Mouse (Mus musculus) myocyte (in vitro differentiated cells): ENCODE data around the gene Aurkaip1.

ENCODE experiments used
- MAX ChIP-seq: IDR thresholded peaks from one replicate; pipeline ENCODE4 v1.6.1; 2011; ENCODE audit warnings: low read depth, mild to moderate bottlenecking, control low read depth
- MYOG ChIP-seq, 3 experiments: IDR thresholded peaks; one replicate each; pipeline ENCODE4 v1.6.1; 2011; ENCODE audit warnings: control low read depth in 2 of 3, low read depth in 2 of 3, mild to moderate bottlenecking in 2 of 3; ENCODE audit not compliant: insufficient read length in 2 of 3, control insufficient read depth in 1 of 3, insufficient read depth in 1 of 3
- POLR2A ChIP-seq: IDR thresholded peaks from one replicate; pipeline ENCODE4 v1.6.1; 2011; ENCODE audit warnings: low read depth, mild to moderate bottlenecking, control low read depth, moderate library complexity; ENCODE audit not compliant: insufficient read length
- POLR2AphosphoS2 ChIP-seq: IDR thresholded peaks from one replicate; pipeline ENCODE4 v1.6.1; 2011; ENCODE audit warnings: low read depth, control low read depth; ENCODE audit not compliant: insufficient read length
- TCF12 ChIP-seq: IDR thresholded peaks from one replicate; pipeline ENCODE4 v1.6.1; 2011; ENCODE audit warnings: mild to moderate bottlenecking, control low read depth; ENCODE audit not compliant: poor library complexity, insufficient read depth, severe bottlenecking
- USF1 ChIP-seq: IDR thresholded peaks from one replicate; pipeline ENCODE4 v1.6.1; 2011; ENCODE audit warnings: low read depth, mild to moderate bottlenecking, control low read depth, moderate library complexity

- TF ChIP-seq POLR2A: no peak
- TF ChIP-seq MAX: no peak
- no peak for TF ChIP-seq POLR2AphosphoS2
- no peak for TF ChIP-seq TCF12
- TF ChIP-seq MYOG (IDR thresholded peaks at IDR 0.05; ENCODE audit: control insufficient read depth in 1 of 3, insufficient read depth in 1 of 3, insufficient read length in 2 of 3, low read depth in 2 of 3): no peak
- no peak for TF ChIP-seq USF1
These were observed 1.2 kb downstream of the Aurkaip1 start for GRCm38 (mm10) chr4:155832321-155832720.
